Mouse (Mus musculus) erythroblast, adult 5-6 weeks (primary cell): ENCODE measurements around the gene Il11ra1. TPM values are rescaled to one million over a fixed set of nuclear protein-coding genes. Genes with fewer than 3 reads are reported as not detected.
"Not testable (repeated sequence)": the region's sequence is repeated elsewhere in the genome, so short reads cannot be mapped to it uniquely, and the experiment has no call there.

Experiments used
- ATAC-seq: replicated peaks from 2 replicates; pipeline ENCODE4 v1.8.0; 2016; ENCODE audit warnings: moderate number of reproducible peaks, mild to moderate bottlenecking, moderate TSS enrichment, inconsistent platforms; ENCODE audit not compliant: poor library complexity, low FRiP score, severe bottlenecking
- total RNA-seq, 2 experiments: library from RNA; stranded (forward) in 1 of 2; stranded (reverse) in 1 of 2; fragments of 150-400 nt in 1 of 2; fragments of 200-764, 138-1000 nt in 1 of 2; gene quantifications; 2 replicates each; pipeline versions ENCODE4 v1.2.3 to v1.2.4; 2015 to 2017; ENCODE audit warnings: low replicate concordance in 2 of 2

Gene Il11ra1
- total RNA-seq, 2 experiments from 2014 or later = 7.5 to 18.1 TPM

- ATAC-seq = no peak
These were observed 22.7 kb upstream of the Il11ra1 start for GRCm38 (mm10) chr4:41677006-41677629.

- ATAC-seq = no peak
These were observed 20.9 kb upstream of the Il11ra1 start for GRCm38 (mm10) chr4:41678863-41679262.

DNA sequence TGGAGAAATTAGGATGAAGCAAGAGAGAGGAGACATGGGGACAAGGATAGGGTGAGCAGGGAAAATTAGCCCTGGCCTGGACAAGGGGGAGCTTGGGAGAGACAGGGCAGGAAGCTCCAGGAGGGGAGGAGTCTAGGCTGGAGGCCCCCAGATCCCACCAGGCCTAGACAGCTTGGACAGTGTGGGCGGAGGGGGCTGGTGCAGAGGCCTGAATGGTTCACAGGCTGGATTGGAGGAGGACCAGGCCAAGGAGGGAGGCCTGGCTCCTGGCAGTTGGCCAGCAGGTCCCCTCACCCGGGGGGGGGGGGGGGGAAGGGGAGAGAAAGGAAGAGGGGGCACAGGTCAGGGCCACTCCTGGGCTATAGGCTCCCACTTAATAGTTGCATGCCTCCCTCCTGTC, 20.5 kb upstream of the Il11ra1 start:
- no peak for ATAC-seq

- no peak for ATAC-seq
These were observed 18.6 kb upstream of the Il11ra1 start for GRCm38 (mm10) chr4:41681176-41681575.

GRCm38 (mm10) chr4:41681947-41682346, 17.8 kb upstream of the Il11ra1 start:
- ATAC-seq = no peak

- ATAC-seq = no peak
These were observed 17.0 kb upstream of the Il11ra1 start for GRCm38 (mm10) chr4:41682789-41683188.

GRCm38 (mm10) chr4:41683303-41683702, 16.5 kb upstream of the Il11ra1 start:
- ATAC-seq = not testable (repeated sequence)

GRCm38 (mm10) chr4:41684131-41684930, 15.5 kb upstream of the Il11ra1 start:
- not testable (repeated sequence) for ATAC-seq

- not testable (repeated sequence) for ATAC-seq
These were observed 14.8 kb upstream of the Il11ra1 start for GRCm38 (mm10) chr4:41684931-41685453.

GRCm38 (mm10) chr4:41685882-41686492, 13.8 kb upstream of the Il11ra1 start:
- ATAC-seq = not testable (repeated sequence)

GRCm38 (mm10) chr4:41688562-41688961, 11.2 kb upstream of the Il11ra1 start:
- ATAC-seq = not testable (repeated sequence)

DNA sequence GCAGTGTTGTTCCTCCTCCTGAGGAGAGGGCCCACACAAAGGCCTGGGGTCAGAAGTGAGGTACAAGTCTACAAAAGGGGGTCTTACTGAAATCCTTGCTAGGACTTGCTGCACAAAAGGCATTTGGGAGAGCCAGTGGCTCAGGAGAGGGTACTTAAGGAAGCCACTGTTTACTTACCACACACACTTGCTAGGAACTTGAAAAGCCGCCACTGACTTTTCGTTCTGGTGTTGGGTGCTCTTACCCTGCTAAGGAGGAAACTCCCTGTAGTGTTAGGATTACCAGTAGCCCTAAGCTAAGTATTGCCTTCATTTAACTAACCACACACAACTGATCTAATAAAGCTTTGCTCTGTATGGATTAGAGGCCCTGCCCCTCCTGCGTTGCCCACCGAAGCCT, 9.8 kb upstream of the Il11ra1 start:
- not testable (repeated sequence) for ATAC-seq

DNA sequence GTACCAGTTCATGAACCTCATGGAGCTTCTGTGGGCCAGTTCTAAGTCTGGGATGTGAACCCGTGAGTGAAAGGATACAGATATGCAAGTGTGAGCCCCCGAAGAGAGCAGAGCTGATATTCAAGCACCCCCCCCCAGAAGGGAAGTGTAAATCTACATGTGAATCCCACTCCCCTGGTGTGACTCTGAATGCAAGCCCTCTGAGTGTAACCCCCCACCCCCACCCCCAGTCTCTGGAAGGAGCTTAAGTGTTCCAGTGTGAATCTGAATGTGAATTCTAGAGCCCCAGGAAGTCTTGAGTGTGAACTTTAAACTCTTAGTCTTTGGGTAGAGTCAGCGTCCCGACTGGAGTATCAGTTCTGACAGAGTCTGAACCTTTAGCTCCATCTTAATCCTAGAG, 6.3 kb upstream of the Il11ra1 start:
- not testable (repeated sequence) for ATAC-seq

- not testable (repeated sequence) for ATAC-seq
These were observed 4.0 kb upstream of the Il11ra1 start for GRCm38 (mm10) chr4:41695800-41696199.

DNA sequence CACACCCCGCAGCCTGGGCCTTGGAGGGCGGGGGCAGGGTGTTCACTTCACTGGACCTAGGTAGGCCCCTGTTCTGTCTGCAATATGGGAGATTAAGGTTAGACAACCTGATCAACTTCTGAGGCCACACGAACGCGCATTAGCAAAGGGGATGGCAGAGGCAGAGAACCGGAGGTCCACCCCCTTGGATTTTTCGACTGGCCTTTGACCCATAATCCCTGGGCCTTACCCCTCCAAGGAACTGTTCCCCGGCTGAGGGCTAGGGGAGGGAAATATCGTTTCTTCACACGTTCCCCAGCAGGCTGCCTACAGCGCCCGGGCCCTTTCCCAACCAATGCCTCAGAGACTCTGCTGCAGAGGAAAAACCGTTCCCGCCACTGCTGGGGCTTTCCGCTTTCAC, 3.3 kb upstream of the Il11ra1 start:
- ATAC-seq = not testable (repeated sequence)

DNA sequence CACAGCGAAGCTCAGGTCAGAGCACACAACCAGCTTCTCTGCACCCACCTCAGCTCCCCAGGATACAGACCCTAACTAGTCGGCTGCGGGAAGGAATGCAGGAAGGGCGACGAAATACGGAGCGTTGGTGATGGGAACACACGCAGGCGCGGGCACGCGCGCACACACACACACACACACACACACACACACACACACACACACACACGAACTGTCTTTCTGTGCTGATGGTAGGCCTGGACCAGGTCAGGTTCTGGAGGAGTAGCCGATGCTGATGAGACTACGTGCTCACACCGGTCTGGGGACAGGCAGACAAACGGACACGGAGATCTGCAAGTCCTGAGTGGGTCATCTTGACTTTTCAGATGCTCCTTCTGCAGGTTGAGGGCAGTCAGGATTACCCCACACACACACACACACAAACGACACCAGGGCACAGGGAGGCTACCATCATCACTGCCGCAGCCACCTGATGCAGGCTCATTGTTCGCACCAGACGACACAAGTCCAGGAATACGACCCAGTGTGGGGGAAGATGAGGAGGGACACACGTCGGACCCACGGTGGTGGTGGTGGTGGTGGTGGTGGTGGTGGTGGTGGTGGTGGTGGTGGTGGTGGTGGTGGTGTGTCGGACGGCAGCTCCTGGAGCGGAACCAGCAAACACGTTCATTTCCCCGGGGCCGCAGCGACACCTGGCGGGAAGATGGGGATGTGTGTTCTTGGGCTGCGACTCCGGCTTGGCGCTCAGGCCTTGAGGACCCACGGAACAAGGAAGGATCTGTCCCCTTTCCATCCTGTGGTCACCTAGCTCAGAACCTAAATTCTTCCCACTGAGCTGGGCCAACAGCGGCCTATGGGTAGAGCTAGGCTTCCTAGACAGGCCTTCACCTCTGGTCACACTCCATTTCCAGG, 2.6 kb upstream of the Il11ra1 start, which contains the start of gene Cntfr:
Gene Cntfr, minus strand, starts transcription at position 160 of the 912 bp plus-strand sequence.
- ATAC-seq = not testable (repeated sequence)

DNA sequence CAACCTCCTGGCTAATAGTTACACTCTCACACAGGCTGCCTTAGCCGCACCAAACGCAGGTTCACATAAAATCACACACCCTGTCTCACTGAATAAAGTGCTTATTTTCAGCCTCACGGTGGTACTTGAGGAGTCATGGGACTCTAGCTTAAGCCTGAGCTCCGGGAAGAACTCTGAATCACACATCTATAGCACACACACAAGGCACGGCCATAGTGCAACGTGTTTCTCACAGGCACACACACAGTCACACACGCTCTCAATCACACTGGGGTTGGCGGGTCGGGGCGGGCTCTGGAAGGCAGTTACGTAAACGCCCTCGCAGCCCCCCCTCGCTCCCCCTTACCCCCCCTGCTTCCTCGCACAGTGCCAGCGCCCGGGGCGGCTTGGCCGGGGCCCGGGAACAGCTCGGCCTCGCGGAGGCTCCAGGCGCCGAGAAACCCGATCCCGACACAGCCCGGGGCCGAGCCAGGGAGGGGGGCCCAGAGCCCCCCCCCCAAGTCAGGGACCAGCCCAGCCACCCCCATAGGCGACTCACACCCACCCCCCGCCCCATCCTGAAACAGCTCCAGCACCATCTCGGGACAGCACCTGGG, 1.3 kb upstream of the Il11ra1 start:
- not testable (repeated sequence) for ATAC-seq

- ATAC-seq = not testable (repeated sequence)
These were observed 435 bp downstream of the Il11ra1 start for GRCm38 (mm10) chr4:41700224-41700623.

- ATAC-seq = not testable (repeated sequence)
These were observed 2.4 kb downstream of the Il11ra1 start for GRCm38 (mm10) chr4:41702226-41702625.
